Mouse (Mus musculus) left cerebral cortex, postnatal 4 days (tissue): ENCODE results near the gene 4930402F06Rik. TPM values are rescaled to one million over a fixed set of nuclear protein-coding genes. Genes with fewer than 3 reads are reported as not detected.
A peak's percentile ranks its signal among the peaks of the same experiment; 100 is the strongest.

Experiments
- DNase-seq: peaks from one replicate; pipeline ENCODE4 v3.0.0-alpha.2; 2022
- intact Hi-C: fragments of 180-260 bp; cut with DNase I; formaldehyde crosslinking; loops from one replicate; pipeline ENCODE4 v1.15.1; 2025
- total RNA-seq, 2 experiments: library from RNA; stranded (reverse); gene quantifications; 2 replicates each; pipeline ENCODE4 v1.2.3; 2021

The 4930402F06Rik gene
- total RNA-seq, 2 experiments from 2014 or later, result not detected

- intact Hi-C loops, result no loop called here
- no peak for DNase-seq
Measured at GRCm38 (mm10) chr2:35349184-35349583, 47.8 kb downstream of the 4930402F06Rik start.

- DNase-seq, result no peak
- intact Hi-C loops, result no loop called here
Measured at GRCm38 (mm10) chr2:35345984-35346383, 51.0 kb downstream of the 4930402F06Rik start.

DNA sequence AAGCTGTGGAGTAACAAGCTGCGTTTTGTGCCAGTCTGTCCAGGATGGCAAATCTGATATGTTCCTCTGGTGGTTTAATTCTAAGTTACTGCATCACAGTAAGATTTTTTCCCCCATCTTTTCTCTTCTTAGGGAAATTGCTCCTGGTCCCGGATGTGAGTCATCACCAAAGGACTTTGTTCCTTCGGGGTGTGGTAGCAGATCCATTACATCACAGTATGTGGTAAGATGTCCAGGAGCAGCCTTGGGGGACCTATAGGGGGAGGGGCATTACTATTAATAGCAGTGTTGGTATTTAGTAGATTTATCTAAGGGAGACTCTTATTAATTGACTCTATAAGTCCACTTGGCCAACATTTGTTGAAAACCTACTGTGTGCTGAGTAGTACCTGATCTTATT, 54.4 kb downstream of the 4930402F06Rik start:
- DNase-seq, result no peak
- intact Hi-C loops, result no loop called here

GRCm38 (mm10) chr2:35338707-35339106, 58.3 kb downstream of the 4930402F06Rik start:
- intact Hi-C loops, result no loop called here
- no peak for DNase-seq

GRCm38 (mm10) chr2:35338036-35338435, 58.9 kb downstream of the 4930402F06Rik start:
- intact Hi-C loops, result no loop called here
- no peak for DNase-seq

- intact Hi-C loops, result no loop called here
- no peak for DNase-seq
Measured at GRCm38 (mm10) chr2:35337419-35337818, 59.6 kb downstream of the 4930402F06Rik start.

DNA sequence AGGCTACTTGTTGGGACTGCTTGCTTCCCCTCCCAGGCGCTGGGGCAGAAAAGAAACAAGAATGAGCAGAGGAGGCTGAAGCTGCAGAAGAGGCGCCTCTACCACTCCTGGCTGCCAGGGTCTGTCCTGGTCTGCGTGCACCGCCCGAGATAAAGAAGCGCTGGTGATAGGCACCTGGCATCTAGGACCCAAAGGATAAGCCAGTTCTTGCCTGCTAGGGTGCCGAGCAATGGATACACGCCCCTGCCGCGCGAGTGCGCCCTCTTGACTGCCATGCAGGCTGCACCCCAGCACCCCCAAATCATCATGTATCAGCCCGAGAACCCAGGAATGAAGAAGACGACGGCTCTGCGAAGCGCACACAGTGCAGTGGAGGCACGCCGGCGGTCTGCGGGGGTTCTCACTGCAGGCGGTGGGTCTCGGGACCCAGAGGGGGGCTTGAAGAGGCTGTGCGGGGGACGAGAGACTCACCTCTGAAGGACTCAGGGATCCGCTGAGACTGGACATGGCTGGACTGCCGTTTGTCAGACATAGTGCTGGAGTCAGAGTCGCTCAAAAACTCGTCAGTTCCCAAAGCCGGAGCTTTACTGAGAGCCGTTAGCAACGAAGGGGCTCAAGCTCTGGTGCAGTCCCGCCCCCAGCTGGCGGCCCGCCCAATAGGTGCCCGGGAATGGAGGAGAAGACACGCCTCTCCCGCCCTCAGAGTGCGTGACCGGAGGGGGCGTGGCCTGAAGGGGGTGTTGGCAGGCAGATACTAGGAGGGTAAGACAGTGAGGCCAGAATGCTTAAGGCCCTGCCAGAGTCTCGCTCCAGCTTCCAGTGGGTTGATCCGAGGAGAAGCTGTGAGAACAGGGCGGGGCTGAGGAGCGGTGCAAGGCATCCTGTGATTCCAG, 60.3 kb downstream of the 4930402F06Rik start, which contains the start of gene Stom:
Gene Stom, minus strand, starts transcription at position 589 of the 893 bp plus-strand sequence.
- peak; percentile 100 for DNase-seq
- intact Hi-C loops, result no loop called here

DNA sequence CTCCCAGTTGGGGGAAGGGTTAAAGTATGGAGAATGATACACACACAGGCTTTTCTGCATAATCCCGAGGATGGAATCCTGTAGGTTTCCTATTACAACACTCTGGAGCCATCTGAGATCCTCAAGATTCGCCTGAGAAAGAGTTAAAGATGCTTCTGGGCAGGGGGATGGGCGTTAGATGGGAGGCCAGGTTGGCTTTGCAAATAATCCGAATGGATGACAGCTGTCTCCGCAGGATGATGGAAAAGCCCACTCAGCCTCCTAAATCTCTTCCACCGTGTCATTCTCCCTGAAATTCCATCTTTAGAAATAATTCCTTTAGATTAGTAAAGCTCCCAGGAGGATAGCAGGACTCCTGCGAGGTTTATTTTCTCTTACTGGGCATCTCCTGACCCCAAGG, 61.4 kb downstream of the 4930402F06Rik start:
- no peak for DNase-seq
- intact Hi-C loops, result no loop called here

- intact Hi-C loops, result no loop called here
Measured at GRCm38 (mm10) chr2:35333670-35334069, 63.3 kb downstream of the 4930402F06Rik start.

GRCm38 (mm10) chr2:35331205-35331604, 65.8 kb downstream of the 4930402F06Rik start:
- intact Hi-C loops, result no loop called here
- no peak for DNase-seq

More at GRCm38 (mm10) chr2:35333670-35334069, 63.3 kb downstream of the 4930402F06Rik start:
- DNase-seq, result no peak

DNA sequence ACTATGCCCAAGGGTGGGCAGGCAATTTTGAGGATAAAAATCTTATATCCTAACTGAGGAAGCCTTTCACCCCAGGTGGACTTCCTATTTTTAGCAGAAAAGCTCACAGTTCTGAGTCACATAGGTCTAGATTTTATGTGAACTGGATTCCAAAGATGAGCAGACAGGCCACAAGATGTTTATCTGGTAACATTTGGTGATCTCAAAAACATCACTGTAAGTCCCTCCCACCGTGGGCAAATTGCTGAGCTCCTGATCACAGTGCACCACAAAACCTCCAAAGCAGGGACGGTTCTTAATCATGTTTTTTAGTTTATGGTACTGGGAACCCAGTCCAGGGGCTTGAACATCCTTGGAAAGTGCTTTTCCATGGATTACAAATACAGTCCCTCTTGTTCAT, 67.9 kb downstream of the 4930402F06Rik start:
- intact Hi-C loops, result no loop called here
- no peak for DNase-seq

DNA sequence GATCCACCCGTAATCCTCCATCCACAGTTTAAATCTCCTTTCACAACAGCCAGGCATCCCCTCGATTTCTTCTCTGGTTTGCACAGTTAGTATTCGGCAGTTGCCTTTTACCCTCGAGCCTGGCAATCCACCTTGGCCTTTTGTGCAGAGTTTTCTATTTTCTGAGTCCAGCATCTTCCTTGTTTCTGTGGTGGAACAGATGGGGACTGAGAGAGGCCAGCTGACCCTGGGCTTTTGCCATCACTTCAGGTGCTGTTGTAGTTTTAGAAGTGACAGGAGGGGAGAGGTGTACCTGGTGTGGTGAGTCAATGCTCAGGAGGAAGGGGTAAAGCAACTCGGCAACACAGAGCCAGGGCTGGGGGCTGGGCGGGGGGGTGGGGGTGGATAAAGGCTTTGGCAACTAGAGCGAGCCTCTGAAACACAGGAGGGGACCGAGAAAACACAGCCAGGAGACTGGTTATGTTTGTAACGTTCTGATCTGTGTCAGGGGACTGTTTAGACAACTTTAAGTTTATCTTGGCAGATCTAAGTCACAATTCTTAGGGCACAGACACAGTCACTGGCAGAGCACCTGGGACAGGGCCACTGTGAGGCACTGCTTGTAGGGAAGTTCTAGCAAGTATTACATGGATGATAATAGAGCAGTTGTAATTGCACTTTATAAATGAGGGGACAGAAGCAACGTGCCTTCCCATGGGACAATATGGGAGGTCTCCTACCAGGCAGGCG, 68.7 kb downstream of the 4930402F06Rik start:
- DNase-seq, result peak; percentile 21
- intact Hi-C loops, result no loop called here

- intact Hi-C loops, result no loop called here
- no peak for DNase-seq
Measured at GRCm38 (mm10) chr2:35327583-35327982, 69.4 kb downstream of the 4930402F06Rik start.

DNA sequence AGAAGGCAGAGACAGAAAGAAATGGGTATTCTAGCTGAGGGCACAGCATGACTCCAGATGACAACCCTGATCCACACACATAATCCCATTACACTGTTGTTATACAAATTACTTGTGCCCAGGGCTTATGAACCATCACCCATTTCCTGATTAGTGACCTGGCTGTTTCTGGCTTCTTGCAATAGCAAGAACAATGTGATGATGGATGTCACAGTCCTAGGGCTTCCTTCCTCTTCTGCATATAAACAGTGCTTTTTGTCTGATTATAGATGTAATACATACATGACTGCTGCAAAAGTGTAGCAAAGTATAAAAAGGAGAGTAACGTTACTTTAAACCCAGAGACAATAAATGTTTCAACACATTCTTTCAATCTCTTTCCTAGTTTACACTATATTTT, 70.0 kb downstream of the 4930402F06Rik start:
- intact Hi-C loops, result no loop called here
- no peak for DNase-seq

- no peak for DNase-seq
- intact Hi-C loops, result no loop called here
Measured at GRCm38 (mm10) chr2:35325930-35326329, 71.0 kb downstream of the 4930402F06Rik start.

Other genes starting within 250 kb of the 4930402F06Rik start
- 100 to 1,000 TPM; 221 to 222 TPM for gene Rab14, start 196.1 kb downstream of the 4930402F06Rik start, total RNA-seq
- gene Gsn, start 140.8 kb downstream of the 4930402F06Rik start, total RNA-seq, result 10 to 100 TPM; 20.0 to 20.7 TPM
- gene Stom, start 60.2 kb downstream of the 4930402F06Rik start, total RNA-seq, result 10 to 100 TPM in 1 of 2 experiments, 1 to 10 TPM in 1; 7.0 to 10.5 TPM
- not detected for gene 4930568D16Rik, start 29.4 kb downstream of the 4930402F06Rik start, total RNA-seq
- 1 to 10 TPM; 3.9 to 6.1 TPM for gene Ggta1, start 66.1 kb upstream of the 4930402F06Rik start, total RNA-seq
- 100 to 1,000 TPM; 125 to 135 TPM for gene Dab2ip, start 161.1 kb upstream of the 4930402F06Rik start, total RNA-seq